Mouse (Mus musculus) thymus, adult 18-20 months (tissue): Measurements from ENCODE around the gene Pi4kb.
"Not testable (repeated sequence)": the region's sequence is repeated elsewhere in the genome, so short reads cannot be mapped to it uniquely, and the experiment has no call there.

ENCODE experiments used
- DNase-seq, 2 experiments: peaks; one replicate each; pipeline ENCODE4 v3.0.0; 2022; ENCODE audit warnings: mixed read lengths in 2 of 2

The Pi4kb gene

GRCm38 (mm10) chr3:94974528-94975422, at the start of gene Pi4kb:
Gene Pi4kb (plus strand): TSS chr3:94974731.
- peak; percentile 66 to 79 for DNase-seq

DNA sequence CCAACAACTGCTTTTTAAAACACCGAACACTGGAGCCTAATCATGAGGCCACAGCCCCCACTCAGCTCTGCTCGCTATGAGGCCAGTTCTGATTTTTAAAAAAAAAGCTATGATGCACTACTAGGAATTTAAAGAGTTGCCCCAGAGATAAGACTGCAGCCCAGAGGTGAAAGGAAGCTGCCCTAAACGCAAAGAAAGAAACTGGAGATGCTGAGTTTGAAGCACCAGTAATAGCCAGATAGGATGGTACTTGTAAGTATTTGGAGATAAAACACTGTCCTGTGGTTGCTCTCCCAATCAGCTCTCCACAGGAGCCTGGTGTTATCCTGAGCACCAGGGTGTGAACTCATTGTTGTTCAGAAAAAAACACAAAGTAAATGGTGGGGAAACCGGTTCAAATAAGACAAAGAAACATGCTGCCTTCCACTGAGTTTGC, 48.2 kb upstream of the Pi4kb start:
- not testable (repeated sequence) for DNase-seq

DNA sequence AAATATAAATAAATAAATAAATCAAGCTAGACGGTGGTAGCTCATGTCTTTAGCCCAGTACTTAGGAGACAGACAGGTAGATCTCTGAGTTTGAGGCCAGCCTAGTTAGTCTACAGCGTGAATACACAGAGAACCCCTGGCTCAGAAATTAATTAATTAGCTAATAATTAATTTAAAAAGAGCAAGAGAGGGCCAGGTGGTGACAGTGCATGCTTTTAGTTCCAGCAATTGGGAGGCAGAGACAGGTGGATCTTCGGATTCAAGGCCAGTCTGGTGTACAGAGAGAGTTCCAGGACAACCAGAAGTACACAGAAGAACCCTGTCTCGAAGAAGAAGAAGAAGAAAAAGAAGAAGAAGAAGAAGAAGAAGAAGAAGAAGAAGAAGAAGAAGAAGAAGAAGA, 45.6 kb upstream of the Pi4kb start:
- DNase-seq = not testable (repeated sequence)

DNA sequence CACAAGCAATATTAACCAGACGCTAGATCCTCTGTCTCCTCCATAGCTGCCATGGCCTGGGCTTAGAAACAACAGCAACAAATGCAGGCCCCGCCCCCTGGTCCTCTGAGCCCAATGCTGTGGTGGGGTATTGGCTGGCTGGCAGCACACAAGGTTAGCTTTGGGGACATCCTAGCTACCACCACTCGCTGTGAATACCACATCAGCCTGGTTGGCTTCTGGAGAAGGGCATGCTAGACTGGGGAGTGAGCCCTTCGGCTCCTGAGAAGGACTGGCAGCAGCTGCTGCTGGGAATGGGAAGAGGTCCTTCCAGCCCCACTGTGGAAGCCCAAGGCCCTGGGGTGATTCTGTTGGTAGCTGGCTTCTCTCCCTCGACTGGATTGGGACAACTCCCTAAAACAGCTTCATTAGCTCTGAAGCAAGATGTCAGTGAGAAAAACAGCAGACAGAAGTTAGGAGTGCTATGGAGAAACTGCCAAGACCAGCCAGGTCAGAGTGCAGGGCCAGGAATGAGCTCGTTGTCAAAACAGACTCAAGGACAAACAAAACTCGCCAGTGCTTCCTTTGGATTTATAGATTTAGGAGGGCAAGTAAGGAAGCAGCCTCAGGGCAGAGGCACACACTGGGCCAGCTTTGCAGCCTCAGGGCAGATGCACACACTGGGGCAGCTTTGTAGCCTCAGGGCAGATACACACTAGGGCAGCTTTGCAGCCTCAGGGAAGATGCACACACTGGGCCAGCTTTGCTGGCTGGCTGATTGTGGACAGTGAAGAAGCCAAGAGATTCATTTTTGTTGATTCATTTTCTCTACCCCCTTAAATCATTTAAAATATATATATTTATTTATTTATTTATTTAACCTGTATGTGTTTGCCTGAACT, 43.9 kb upstream of the Pi4kb start:
- not testable (repeated sequence) for DNase-seq

DNA sequence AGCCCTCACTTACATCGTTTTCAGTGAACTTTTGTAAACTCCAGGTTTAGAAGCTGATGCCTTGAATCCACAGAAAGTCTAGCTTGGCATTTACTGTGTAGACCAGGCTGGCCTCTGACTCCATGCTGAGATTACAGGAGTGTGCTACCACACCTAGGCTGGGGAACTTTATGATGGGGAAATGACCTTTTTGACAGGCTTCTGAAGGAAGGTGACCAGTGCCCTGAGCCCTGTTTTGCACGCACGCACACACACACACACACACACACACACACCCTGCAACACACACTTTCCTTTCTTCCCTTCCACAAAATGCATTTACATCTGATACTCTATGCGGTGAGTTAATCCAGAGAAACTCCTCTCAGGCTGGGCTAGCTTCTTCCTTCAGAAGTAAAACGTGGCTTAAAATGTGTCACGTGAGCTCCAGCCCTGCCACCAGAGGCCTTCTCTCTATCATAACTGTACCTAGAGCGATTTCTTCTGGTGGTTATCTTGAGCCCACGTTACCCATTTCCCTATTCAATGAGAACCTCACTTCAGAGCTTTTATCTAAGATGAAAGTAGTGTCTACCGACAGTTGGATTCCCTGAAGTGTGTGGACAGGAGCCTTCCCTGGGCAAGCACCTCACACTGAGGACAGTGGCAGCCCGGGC, 43.0 kb upstream of the Pi4kb start:
- not testable (repeated sequence) for DNase-seq

DNA sequence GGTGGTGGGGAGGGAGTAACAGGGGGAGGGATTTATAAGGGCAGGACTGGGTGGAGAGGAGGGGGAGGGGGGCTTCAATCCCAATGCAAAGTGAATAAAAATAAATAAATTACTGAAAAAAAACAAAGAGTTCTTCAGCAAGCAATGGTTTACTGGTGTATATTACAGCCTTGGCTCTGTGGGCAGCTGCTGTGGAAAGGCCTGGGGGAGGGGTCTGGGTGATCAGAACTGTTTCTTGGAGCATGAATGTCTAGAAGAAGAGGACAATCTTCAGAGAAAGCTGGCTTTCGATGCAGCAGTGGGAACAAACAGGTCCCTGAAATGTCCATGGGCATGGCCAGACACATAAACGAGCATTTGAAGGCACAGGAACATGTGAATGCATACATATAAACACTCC, 42.3 kb upstream of the Pi4kb start:
- DNase-seq = not testable (repeated sequence)

DNA sequence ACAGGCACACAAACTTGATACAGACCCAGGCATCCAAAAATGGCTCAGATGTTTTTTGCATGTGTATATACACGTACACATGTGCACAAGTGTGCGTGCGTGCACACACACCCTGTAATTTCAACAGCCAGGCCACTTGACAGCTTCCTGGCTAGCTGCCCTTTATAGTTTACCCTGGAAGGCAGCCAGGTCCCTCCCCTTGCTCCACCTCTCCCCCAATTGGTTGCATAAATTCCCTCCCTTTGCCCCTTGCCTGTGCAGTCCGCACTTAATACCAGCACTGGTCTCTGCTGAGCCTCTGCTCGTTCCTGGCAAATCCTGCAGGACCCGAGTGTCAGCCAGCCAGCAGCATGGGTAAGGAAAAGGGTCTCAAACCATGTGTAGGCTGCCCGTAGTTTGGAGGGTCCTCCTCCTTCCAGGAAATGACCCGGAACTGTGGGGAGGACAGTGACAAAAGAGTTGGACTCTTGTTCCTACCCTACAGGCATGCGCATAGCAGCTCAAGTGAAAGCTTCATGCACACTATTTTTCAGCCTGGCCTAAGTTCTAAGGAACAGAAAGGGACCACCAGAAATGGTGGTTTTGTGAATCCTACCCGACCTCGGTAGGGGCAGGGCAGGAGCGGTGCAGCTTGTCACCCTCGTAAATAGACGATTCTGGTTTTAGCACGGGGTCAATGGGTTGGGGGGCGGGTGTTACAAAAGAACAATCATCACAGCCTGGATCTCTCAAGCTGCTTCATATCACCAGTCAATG, 41.5 kb upstream of the Pi4kb start, which contains the start of gene Selenbp1:
Selenbp1 (plus strand) TSS at position 248 of the 756 bp plus-strand sequence.
- no peak for DNase-seq

DNA sequence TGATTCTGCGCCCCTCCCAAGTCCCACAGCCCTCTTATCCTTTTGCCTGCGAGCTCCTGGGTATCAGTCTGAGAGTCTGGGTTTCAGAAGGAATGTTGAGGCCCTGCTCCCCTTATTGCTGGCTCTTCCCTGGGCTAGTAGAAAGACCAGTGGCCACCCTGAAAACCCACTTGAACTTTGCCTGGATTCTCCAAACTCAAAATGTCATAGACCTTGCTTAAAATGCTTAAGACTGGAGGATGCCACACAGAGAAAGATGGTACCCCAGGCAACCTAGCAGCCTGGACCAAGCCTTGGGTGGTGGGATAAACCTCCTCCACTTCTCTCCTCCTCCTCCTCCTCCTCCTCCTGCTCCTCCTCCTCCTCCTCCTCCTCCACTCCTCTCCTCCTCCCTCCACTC, 40.9 kb upstream of the Pi4kb start:
- not testable (repeated sequence) for DNase-seq

GRCm38 (mm10) chr3:94934564-94934963, 40.0 kb upstream of the Pi4kb start:
- not testable (repeated sequence) for DNase-seq

DNA sequence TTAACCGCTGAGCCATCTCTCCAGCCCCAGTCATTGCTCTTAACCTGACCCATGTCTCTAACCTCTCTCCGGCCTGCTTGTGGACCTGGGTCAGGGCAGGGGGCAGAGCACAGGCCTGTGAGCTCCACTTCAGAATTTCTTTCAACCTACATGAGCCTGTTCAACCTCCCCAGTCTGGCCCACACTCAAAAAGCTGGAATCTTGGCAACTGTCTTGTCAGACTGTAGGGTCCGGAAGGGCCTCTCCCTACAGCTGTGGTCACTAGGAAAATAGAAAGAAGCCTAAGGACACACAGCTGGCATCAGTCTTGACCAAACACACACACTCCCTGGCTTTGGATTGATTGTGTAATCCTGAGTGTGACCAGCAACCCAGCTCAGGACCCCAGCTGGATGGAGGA, 39.2 kb upstream of the Pi4kb start:
- DNase-seq = not testable (repeated sequence)

DNA sequence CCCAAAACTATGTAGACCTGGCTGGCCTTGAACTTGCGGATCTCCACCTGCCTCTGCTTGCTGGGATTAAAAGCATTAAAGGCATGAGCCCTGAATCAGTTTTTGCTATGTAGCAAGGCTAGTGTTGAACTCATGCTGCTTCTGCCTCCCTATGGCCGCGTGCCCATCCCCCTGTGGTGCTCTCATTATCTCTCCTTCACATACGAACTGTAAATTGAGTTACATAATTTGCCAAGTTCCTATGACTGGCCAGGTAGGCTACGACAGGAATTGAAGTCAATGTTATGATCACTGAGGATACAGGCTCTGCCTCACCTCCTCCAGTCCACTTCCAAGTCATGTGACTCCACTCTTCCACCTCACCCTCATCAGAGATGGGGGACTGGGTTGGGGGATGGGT, 38.4 kb upstream of the Pi4kb start:
- DNase-seq = not testable (repeated sequence)

DNA sequence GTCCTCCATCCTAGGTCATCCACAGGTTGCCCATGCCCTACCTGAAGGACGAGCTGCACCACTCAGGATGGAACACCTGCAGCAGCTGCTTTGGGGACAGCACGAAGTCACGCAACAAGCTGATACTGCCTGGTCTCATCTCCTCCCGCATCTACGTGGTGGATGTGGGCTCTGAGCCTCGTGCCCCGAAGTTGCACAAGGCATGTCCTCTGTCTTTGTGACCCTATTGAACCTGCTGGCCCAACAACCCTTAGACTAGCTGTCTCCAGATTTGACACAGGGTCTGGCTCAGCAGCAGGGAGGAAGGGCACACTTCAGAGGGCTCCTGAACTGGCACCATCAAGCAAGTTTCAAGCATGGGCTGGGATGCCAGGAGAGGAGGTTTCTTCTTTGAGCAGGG, 37.3 kb upstream of the Pi4kb start:
- not testable (repeated sequence) for DNase-seq

- DNase-seq = not testable (repeated sequence)
Measured at GRCm38 (mm10) chr3:94940033-94940432, 34.5 kb upstream of the Pi4kb start.

- DNase-seq = not testable (repeated sequence)
Measured at GRCm38 (mm10) chr3:94942211-94942967, 32.1 kb upstream of the Pi4kb start.

DNA sequence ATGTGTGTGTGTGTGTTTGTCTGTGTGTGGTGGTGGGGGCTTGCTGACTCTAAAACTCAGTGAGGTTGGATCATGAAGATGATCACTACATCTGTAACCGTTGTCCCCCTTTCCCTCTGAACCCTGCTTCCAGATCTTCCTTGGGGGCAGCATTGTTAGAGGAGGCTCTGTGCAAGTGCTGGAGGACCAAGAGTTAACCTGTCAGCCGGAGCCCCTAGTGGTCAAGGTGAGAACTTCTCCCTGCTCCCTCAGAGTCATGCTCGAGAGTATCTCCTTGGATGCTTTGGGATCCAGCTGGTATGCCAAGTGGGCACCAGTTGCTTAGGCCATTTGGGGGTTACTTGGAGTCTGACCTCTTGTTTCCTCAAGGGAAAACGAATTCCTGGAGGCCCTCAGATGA, 30.8 kb upstream of the Pi4kb start:
- DNase-seq = not testable (repeated sequence)

GRCm38 (mm10) chr3:94948066-94948614, 26.4 kb upstream of the Pi4kb start:
- no peak for DNase-seq

DNA sequence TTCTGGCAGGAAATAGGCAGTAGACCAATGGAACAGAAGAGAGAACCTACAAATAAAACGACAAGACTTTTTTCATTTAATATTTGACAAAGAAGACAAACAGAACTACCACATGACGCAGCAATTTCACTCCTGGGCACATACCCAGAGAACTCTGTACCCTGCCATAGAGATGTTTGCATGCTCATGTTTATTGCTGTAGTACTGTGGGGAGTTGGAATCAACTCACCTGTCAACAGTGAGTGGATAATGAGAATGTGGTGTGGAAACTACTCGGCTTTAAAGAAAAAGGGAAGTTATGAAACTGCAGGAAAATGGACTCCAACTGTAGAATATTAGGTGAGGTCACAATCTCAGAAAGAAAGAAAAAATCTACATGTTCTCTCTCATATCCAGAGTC, 24.9 kb upstream of the Pi4kb start:
- DNase-seq = no peak

GRCm38 (mm10) chr3:94952806-94953205, 21.7 kb upstream of the Pi4kb start:
- DNase-seq = peak in 1 of 2 experiments; percentile 72

DNA sequence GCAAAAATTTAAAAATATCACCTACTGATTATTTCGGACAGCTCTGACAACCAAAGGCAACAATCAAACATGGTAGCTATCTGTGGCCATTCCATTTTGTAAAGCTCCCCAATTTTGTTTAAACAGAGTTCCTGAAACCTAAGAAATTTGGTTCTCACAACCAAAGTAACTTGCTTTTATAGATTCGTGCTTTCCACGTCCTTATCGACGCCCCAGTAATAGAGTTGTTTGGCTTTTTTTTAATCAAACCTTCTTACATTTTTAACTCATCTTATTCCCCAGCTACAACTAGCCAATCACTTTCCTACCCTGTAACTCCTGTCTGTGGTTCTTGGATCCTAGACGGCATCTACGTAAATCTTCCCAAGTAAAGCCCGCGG, 21.2 kb upstream of the Pi4kb start:
- DNase-seq = no peak

- DNase-seq = peak; percentile 81 to 93
Measured at GRCm38 (mm10) chr3:94953764-94954616, 20.5 kb upstream of the Pi4kb start, which contains the start of gene Rfx5. Gene Rfx5 (plus strand): TSS chr3:94954075.
